Mouse (Mus musculus) gastrocnemius, postnatal 14 days (tissue): Measurements from ENCODE around the gene Gm7102. TPM values are rescaled to one million over a fixed set of nuclear protein-coding genes. Genes with fewer than 3 reads are reported as not detected.
A peak's percentile ranks its signal among the peaks of the same experiment; 100 is the strongest.
"Not testable (repeated sequence)": the region's sequence is repeated elsewhere in the genome, so short reads cannot be mapped to it uniquely, and the experiment has no call there.

Experiments
- DNase-seq: peaks from one replicate; pipeline ENCODE4 v3.0.0; 2021; ENCODE audit warnings: mixed read lengths
- intact Hi-C: fragments of 180-260 bp; cut with DNase I; formaldehyde crosslinking; loops from one replicate; pipeline ENCODE4 v1.15.1; 2025; ENCODE audit warnings: low total_unique reads
- long read RNA-seq, 2 experiments: library from polyadenylated mRNA; stranded (forward); transcript quantifications; one replicate each; pipeline ENCODE4 v2.0.0; 2021
- total RNA-seq, 2 experiments: library from RNA; stranded (reverse); gene quantifications; 2 replicates each; pipeline ENCODE4 v1.2.3; 2021

The Gm7102 gene
- total RNA-seq, result not detected
- long read RNA-seq, experiment 1, result 0 reads
- long read RNA-seq, experiment 2, result 0 reads

GRCm38 (mm10) chr19:61175756-61176324 is at the start of gene Gm7102:
Gene Gm7102, minus strand, starts transcription at chr19:61176309.
- intact Hi-C loops, result no loop called here
- no peak for DNase-seq

DNA sequence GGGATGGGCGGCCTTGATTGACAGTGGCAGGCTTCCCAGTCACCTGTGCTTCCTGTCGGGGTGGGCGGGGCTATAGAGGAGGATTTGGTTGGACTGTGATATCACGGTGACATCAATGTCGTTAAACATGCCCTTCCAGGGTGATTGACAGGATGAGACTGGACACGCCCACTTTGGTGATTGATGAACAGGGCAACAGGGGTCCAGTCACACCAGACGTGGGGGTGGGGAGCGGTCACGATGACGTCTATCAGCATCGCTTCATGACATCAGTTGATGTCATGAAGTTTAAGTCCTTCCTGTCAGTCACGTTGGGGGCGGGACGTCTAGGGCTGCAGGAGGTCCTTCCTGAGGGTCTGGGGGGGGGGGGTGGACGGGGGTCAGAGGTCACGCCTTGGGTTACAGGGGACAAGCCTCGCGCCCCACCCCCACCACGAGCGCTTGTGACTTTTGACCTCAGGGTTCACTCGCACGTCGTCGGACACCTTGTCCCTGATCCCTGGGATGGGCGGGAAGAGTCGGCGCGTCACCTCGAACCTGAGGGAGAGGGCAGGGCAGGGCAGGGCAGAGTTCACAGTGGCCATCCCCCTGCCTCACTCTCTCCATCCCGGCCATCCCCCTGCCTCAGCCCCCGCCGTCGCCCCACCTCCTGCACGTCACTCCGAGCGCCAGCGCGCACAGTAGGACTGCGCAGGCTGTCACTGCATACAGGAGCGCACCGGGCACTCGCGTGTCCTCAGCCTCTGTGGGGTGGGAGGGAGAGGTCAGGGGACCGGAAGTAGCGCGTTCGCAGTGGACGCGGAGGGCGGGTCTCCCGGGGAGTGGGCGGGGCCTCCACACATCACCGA is 48.8 kb upstream of the Gm7102 start:
- intact Hi-C loops, result no loop called here
- peak; percentile 6 for DNase-seq

GRCm38 (mm10) chr19:61223706-61224328 is 47.7 kb upstream of the Gm7102 start:
- DNase-seq, result no peak
- intact Hi-C loops, result no loop called here

- intact Hi-C loops, DNase-seq: not testable (repeated sequence)
These were observed 31.4 kb upstream of the Gm7102 start for GRCm38 (mm10) chr19:61207506-61207905.

GRCm38 (mm10) chr19:61199836-61200235 is 23.7 kb upstream of the Gm7102 start:
- intact Hi-C loops, result no loop called here

GRCm38 (mm10) chr19:61199316-61199715 is 23.2 kb upstream of the Gm7102 start:
- peak; percentile 79 for DNase-seq
- intact Hi-C loops, result no loop called here

More at GRCm38 (mm10) chr19:61199836-61200235, 23.7 kb upstream of the Gm7102 start:
- no peak for DNase-seq

GRCm38 (mm10) chr19:61183590-61183989 is 7.5 kb upstream of the Gm7102 start, which contains the start of gene Gm6020:
Gene Gm6020, plus strand, starts transcription at chr19:61183890.
- intact Hi-C loops, result not testable (repeated sequence)

GRCm38 (mm10) chr19:61151701-61152420 is 24.2 kb downstream of the Gm7102 start:
- no peak for DNase-seq
- intact Hi-C loops, result no loop called here

More at GRCm38 (mm10) chr19:61183590-61183989, 7.5 kb upstream of the Gm7102 start, which contains the start of gene Gm6020:
- DNase-seq, result not testable (repeated sequence)

DNA sequence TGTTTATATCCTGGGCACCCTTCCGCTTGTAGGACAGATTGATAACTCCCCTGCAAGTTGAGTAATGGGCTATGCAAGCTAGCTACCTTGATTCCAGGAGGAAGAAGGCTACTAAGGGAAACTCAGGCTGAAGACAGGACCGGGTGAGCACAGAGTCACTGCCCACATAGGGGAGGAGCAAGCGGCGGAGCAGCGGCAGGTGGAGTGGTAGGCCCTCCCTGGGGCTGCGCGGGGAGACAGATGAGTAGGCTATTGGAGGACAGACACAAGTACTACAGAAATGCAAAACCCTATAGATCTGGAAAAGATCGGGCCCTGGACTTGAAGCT is 24.8 kb downstream of the Gm7102 start:
- intact Hi-C loops, result no loop called here
- DNase-seq, result no peak

DNA sequence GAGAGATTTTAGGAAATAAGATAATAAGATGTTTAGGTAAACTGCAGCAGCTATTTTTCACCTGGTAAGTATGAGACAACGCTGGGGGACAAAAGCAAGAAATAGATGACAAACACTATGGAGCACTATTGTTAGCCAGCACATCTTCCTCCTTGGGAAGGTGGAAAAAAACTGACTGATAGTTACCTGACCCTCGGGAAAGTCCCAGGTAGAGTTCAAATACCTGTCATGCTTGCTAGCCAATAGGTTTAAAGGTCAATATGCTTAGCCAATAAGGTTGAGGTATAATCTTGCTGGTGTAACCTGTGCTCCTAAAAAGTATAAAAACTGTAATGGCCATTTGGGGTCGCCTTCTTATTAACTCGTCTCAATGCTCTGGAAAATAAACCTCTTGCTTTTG is 34.8 kb downstream of the Gm7102 start:
- intact Hi-C loops, result no loop called here
- DNase-seq, result no peak

DNA sequence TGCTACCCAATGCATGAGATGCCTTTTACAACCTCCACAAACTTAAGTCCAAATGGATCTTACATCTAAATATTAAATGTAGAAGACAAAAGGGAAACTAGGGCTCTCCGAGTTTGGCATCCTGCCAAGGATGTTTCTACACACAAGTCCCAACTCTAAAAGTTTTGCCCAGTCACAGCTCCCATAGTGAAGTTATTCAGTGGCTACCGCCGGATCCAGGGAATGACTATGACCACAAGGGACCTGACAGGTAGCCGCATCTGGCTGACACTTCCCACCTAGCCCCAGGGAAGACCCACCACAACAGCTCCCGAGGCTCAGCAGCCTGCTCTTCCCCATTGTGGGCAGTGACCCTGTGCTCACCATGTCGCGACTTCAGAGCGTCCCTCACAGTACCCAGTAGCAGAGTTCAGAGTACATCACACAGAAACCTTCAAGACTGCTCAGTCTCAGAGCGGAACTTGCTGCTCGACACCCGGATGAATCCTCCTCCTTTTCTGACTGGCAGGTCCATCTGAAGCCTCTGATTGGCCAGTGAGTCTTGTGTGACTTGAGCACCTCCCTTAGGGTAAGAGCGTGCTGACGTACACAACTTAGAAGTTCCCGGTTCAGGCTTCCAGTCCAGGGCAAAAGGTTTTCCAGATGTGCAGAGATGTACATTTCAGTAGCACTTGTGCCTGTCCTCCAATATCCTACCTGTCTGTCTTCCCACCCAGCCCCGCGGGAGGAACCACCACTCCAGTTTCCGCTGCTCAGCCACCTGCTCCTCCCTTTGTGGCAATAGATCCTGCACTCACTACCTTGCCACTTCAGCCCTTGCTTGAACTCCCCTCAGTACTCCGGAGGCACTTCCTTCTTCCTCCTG is 35.5 kb downstream of the Gm7102 start, which contains the start of gene Zfp950:
Zfp950 (minus strand) TSS at position 499 of the 865 bp plus-strand sequence.
- DNase-seq, result peak; percentile 77
- intact Hi-C loops, result no loop called here

GRCm38 (mm10) chr19:61138655-61139054 is 37.5 kb downstream of the Gm7102 start:
- no peak for DNase-seq
- intact Hi-C loops, result no loop called here

DNA sequence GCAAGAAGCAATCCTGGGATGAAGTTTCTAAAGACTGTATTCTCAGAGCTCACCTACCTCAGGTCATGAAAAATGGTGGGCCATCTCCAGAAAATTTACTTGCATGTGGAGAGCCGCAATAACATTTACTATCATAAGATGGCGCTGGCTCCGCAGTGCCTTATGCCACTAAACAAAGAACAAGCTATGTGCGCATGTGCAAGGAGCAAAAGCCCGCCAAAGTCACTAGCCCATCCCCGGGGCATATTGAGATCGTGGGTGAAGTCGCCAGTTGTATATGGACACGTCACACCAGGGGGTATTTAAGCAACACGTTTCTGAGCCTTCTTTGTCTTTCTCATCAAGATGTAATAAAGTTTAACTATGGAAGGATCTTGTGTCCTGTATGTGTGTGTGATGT is 45.0 kb downstream of the Gm7102 start:
- intact Hi-C loops, result no loop called here
- DNase-seq, result no peak

Other genes with a start within 250 kb of the Gm7102 start
- gene Zfp950, start 35.5 kb downstream of the Gm7102 start, total RNA-seq, result 1 to 10 TPM; 6.8 to 9.6 TPM
- not detected for gene Gm6020, start 7.6 kb upstream of the Gm7102 start, total RNA-seq
- gene Csf2ra, start 52.1 kb upstream of the Gm7102 start, total RNA-seq, result 1 to 10 TPM; 2.0 to 2.6 TPM
- gene Gm21060, start 120.8 kb upstream of the Gm7102 start, total RNA-seq, result not detected